Mouse (Mus musculus): Measurements from ENCODE around the gene Hist1h3i.

- TF ChIP-seq CTCF (IDR thresholded peaks at IDR 0.05; ENCODE audit: control insufficient read depth, insufficient read depth, low read length) = peak; percentile 77
- TF ChIP-seq POLR2A (IDR thresholded peaks at IDR 0.05; ENCODE audit: borderline replicate concordance, control insufficient read depth, low read depth, low read length) = no peak
Measured at GRCm38 (mm10) chr13:21734010-21734905, 48.9 kb downstream of the Hist1h3i start.
